Mouse (Mus musculus) spleen, adult 12 weeks (tissue): ENCODE data around the gene 1600014C23Rik.

Experiments used
- DNase-seq: peaks from one replicate; pipeline ENCODE4 v3.0.0; 2022; ENCODE audit warnings: low spot score

Gene 1600014C23Rik

DNA sequence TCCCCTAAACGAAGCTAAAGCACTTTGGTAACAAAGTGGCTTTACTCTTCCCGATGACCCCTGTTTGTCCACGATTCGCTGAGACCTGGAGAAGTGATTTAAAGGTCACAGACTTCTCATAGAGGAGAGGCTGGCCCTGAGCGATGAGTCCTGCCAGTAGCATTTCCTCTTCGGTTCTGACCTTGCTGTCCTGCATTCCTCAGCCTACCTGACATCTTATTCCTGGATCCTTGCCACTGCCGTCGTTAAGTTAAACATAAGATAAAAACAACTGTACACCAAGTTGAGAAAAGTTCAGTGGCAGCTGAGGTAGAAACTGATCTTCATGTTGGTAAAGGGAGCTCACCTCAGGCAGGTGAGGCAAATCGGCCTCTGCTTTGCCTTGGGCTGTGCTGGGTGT lies 44.5 kb downstream of the 1600014C23Rik start:
- DNase-seq = no peak

DNA sequence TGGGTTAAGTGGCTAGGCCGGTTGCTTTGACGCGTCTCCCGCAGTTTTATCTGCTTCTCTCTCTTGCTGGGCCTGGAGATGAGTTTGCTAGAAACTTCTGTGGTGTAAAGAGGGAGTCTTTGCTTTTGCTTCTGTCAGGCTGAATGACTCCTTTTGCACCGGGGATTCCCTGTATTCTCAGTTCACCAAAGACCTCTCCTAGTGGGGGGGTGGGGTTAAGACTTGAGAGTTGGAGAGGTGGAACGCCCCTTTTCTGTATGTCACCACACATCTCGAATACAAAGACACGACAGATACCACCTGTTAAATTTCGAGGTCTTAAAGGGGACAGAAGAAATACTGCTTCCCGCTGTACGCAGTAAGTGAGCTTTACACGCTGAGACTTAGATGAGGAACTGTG lies 46.9 kb downstream of the 1600014C23Rik start, which contains the start of gene Tmem63b:
Gene Tmem63b, minus strand, starts transcription at position 190 of the 400 bp plus-strand sequence.
- no peak for DNase-seq

DNA sequence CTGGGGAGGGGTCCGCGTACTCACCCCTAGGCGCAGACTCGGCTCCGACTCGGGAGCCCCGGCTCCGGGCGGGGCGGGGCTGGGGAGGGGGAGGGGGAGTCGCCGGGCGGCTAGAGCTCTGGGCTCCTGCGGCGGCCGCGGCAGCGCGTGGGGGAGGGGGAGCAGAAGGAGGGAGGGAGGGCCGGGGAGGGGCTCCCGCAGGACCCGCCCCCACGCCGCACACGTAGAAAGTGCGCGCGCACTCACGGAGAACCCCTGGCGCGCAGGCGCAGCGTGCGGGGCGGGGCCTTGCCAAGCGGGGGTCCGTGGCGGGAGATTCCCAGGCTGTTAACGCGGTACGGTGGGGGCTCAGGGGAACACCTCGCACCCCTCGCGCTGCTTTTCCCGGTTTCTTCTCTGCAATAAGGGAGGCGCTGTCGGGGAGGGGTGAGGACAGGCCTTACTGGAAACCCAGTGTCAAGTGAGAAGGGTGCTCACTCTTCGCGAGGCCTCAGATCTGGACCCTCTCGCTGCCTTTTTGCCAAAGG lies 47.5 kb downstream of the 1600014C23Rik start, which contains the start of gene Mrpl14:
Gene Mrpl14, plus strand, starts transcription at position 230 of the 527 bp plus-strand sequence.
- peak; percentile 82 for DNase-seq

DNA sequence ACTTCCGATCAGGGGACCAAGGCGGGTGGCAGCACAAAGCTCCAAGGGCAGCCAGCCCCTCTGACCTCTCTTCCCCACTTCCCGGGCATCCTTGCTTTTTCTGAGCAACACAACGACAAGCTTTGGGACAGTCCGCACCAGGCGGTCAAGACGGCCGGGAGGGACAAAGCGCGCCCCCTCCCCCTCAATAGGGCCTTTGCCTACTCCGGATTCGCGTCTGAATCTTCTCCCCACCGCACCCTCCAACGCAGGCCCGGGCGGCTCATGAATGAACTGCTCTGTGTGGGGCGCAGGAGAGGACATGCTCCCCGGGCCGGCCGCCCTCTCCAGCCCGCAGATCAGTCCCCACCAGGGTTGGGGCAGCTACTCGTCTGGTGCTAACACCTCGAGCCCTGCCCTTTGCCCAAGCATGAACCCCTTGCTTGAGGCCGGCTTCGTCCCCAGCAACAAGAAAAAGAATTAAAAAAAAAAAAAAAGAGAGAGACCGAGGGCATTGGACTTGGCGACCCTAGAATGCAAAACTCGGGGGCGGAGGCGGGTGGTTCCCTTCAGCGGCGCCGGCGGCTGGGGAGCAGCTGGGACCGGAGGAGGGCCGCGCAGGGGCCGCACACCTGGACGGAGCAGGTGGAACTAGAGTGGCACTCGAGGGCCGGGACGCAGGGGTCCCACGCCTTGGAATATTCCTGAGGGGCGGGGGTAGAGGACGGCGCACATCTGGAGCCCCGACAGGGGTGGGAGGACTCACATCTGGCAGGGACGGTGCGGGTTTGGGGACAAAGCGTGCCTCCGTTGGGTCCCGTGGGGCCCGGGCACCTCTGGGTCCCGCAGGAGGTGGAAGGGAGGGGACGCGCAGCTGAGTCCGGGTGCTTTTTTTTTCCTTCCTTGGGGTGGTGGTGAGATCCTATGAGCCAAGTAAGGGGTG lies 48.2 kb downstream of the 1600014C23Rik start:
- peak; percentile 21 for DNase-seq

DNA sequence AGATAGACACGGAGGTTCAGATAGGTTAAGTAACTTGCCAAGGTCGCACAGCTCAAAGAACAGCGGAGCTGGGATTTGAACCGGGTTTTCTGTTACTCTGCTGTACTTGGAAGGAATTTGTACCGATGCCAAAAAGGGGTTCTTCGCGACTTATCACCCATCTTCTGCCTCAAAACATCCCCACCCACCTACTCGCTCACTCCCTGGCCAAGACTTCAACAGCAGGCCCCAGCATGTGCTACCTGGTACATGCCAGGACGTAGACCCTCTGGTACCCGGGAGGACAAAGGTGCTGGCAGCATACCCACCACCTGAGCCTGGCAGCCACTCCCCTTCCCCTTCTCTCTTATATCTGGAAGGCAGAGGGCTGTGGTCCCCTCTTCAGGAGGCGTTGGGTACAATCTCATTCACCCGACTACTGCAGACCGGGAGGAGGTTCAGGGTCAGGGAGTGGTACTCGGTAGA lies 48.9 kb downstream of the 1600014C23Rik start:
- DNase-seq = no peak
